Comparison of ENCODE assay signal across 20 mouse cellular contexts in the genomic region with DNA sequence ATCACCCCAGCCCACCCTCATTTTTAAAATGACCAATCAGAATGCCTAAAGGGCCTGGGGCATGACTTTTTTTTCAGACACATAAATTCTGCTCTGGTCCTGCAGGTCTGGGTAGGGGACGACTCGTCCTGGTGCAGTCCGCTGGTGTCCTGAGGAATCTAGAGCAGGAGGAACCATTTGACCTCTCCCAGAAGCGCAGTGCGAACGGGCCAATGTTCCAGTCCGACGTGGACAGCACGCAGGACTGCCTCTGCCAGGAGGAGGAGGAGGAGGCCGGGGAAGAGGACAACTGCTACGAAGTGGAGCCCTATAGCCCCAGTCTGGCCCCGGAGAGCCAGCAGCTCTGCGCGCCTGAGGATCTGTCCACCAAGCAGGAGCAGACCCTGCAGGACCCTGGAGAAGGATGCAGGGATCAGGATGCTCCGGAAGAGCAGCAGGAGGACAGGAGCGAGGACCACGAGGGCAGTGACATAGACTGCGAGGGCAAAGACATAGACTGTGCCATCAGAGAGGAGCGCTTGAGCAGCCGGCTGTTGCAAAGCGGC.
DNase-seq lines count a peak whose midpoint lies in the region; ATAC-seq and TF ChIP-seq lines count a peak whose summit lies in the region.
"Had no signal": no experiment of that assay in that cellular context is flagged by ENCODE, and none has a peak within 500 bp of the region (broad histone marks: within the 10 kb centered on the region; RNA-seq: fewer than 3 reads in every experiment).

No protein-coding gene starts in this region.

- peaks cover 21% of the 10 kb centered on the region for H3K4me1 ChIP-seq in hindbrain, embryonic 10.5 days (replicated peaks)
- H3K4me1 ChIP-seq in hindbrain, postnatal 0 days (ENCODE audit: insufficient read depth, low read length), result no peaks in the 10 kb centered on the region
- H3K4me1 ChIP-seq in testis, adult 2 months (ENCODE audit: control insufficient read depth, insufficient read depth, low read length), result peaks cover 2% of the 10 kb centered on the region; the same call in 1 of the 2 replicates
- H3K4me1 ChIP-seq in limb, embryonic 11.5 days (ENCODE audit: control insufficient read depth, insufficient read depth, low read length), result no peaks in the 10 kb centered on the region
- H3K4me1 ChIP-seq: heart, embryonic 12.5 days; hindbrain, embryonic 15.5 days had no signal

- intact Hi-C loops in gastrocnemius, adult 2 months (cut with DNase I), result no loop called here

- TF ChIP-seq POLR2A in testis, adult 2 months (IDR thresholded peaks at IDR 0.05; ENCODE audit: control insufficient read depth, low read depth, low read length), result no peak

- H3K27me3 ChIP-seq in hindbrain, embryonic 10.5 days (ENCODE audit: insufficient read depth, poor library complexity, severe bottlenecking), result no peaks in the 10 kb centered on the region
- H3K27me3 ChIP-seq in hindbrain, postnatal 0 days (ENCODE audit: insufficient read depth, low read length), result no peaks in the 10 kb centered on the region
- H3K27me3 ChIP-seq in testis, adult 2 months (ENCODE audit: control insufficient read depth, insufficient read depth, low read length), result no peaks in the 10 kb centered on the region
- no peaks in the 10 kb centered on the region for H3K27me3 ChIP-seq in limb, embryonic 11.5 days (ENCODE audit: control insufficient read depth, insufficient read depth, low read length)
- H3K27me3 ChIP-seq: embryonic facial prominence, embryonic 13.5 days; heart, embryonic 12.5 days; hindbrain, embryonic 15.5 days; Patski had no signal

- H3K9me3 ChIP-seq in hindbrain, embryonic 10.5 days, result no peaks in the 10 kb centered on the region
- H3K9me3 ChIP-seq in hindbrain, postnatal 0 days (ENCODE audit: low read length), result no peaks in the 10 kb centered on the region
- H3K9me3 ChIP-seq in limb, embryonic 11.5 days (ENCODE audit: control insufficient read depth, low read length), result no peaks in the 10 kb centered on the region
- H3K9me3 ChIP-seq: embryonic facial prominence, embryonic 13.5 days; heart, embryonic 12.5 days; hindbrain, embryonic 15.5 days had no signal

- TF ChIP-seq CTCF in gastrocnemius, adult 2 months (IDR thresholded peaks at IDR 0.05), result no peak
- no peak for TF ChIP-seq CTCF in hindbrain, postnatal 0 days (IDR thresholded peaks at IDR 0.05; ENCODE audit: low read depth)
- TF ChIP-seq CTCF in testis, adult 2 months (IDR thresholded peaks at IDR 0.05; ENCODE audit: control insufficient read depth, insufficient read depth, insufficient replicate concordance, low read depth, low read length), result no peak

- H3K4me2 ChIP-seq in hindbrain, postnatal 0 days (ENCODE audit: low read depth, low read length), result no peak overlapping the region
- no peak overlapping the region for H3K4me2 ChIP-seq in limb, embryonic 11.5 days (ENCODE audit: low read depth, severe bottlenecking)
- H3K4me2 ChIP-seq: embryonic facial prominence, embryonic 13.5 days; heart, embryonic 12.5 days; hindbrain, embryonic 15.5 days had no signal

- no peaks in the 10 kb centered on the region for H3K36me3 ChIP-seq in hindbrain, embryonic 10.5 days
- H3K36me3 ChIP-seq in hindbrain, postnatal 0 days (ENCODE audit: insufficient read depth, low read length), result no peaks in the 10 kb centered on the region
- no peaks in the 10 kb centered on the region for H3K36me3 ChIP-seq in testis, adult 2 months (ENCODE audit: control insufficient read depth, insufficient read depth, low read length)
- no peaks in the 10 kb centered on the region for H3K36me3 ChIP-seq in limb, embryonic 11.5 days (ENCODE audit: control insufficient read depth, insufficient read depth, low read length)
- H3K36me3 ChIP-seq: embryonic facial prominence, embryonic 13.5 days; heart, embryonic 12.5 days; hindbrain, embryonic 15.5 days had no signal

- no peak for ATAC-seq in hindbrain, postnatal 0 days
- ATAC-seq in limb, embryonic 11.5 days (ENCODE audit: insufficient number of reproducible peaks, low FRiP score, low TSS enrichment, low read depth), result no peak
- ATAC-seq: forebrain, embryonic 14.5 days; inflammation-experienced regulatory T-cells, adult 6 months; Patski had no signal

- H3K9ac ChIP-seq in hindbrain, postnatal 0 days (replicated peaks; ENCODE audit: low read length), result no peak overlapping the region
- no peak overlapping the region for H3K9ac ChIP-seq in limb, embryonic 11.5 days (ENCODE audit: low read length)
- H3K9ac ChIP-seq: embryonic facial prominence, embryonic 13.5 days; heart, embryonic 12.5 days; hindbrain, embryonic 15.5 days had no signal

- WGBS in hindbrain, embryonic 10.5 days, result 89% methylated on average over 21 of the region's 21 CpGs
- WGBS in hindbrain, postnatal 0 days, result 89% methylated on average over 21 of the region's 21 CpGs
- WGBS in limb, embryonic 11.5 days, result 78% methylated on average over 21 of the region's 21 CpGs

- H3K4me3 ChIP-seq in gastrocnemius, adult 2 months, result no peak overlapping the region
- no peak overlapping the region for H3K4me3 ChIP-seq in hindbrain, embryonic 10.5 days
- H3K4me3 ChIP-seq in hindbrain, postnatal 0 days (ENCODE audit: low read length), result no peak overlapping the region
- no peak overlapping the region for H3K4me3 ChIP-seq in testis, adult 2 months (ENCODE audit: control insufficient read depth, low read depth, low read length)
- no peak overlapping the region for H3K4me3 ChIP-seq in limb, embryonic 11.5 days (ENCODE audit: low read depth, low read length)
- H3K4me3 ChIP-seq: embryonic facial prominence, embryonic 13.5 days; heart, embryonic 12.5 days; hindbrain, embryonic 15.5 days had no signal

- DNase-seq in gastrocnemius, adult 2 months, result peak; percentile 53
- DNase-seq in gastrocnemius, adult 8-10 months (ENCODE audit: low spot score in 2 of 2), result no peak
- DNase-seq in hindbrain, embryonic 10.5 days (ENCODE audit: low spot score), result no peak
- DNase-seq in hindbrain, postnatal 0 days (ENCODE audit: low spot score), result no peak
- no peak for DNase-seq in testis, postnatal 10 days (ENCODE audit: low spot score)
- peak; percentile 21 for DNase-seq in limb, embryonic 11.5 days (ENCODE audit: low spot score)
- no peak for DNase-seq in spleen, postnatal 36 days (ENCODE audit: low spot score in 2 of 2)
- DNase-seq: adrenal gland, adult 2 months; adrenal gland, postnatal 25 days; cerebellum, adult 18-20 months; cerebellum, adult 9-11 months; cerebellum, postnatal 36 days; gastrocnemius, postnatal 14 days had no signal

- H3K27ac ChIP-seq in gastrocnemius, adult 2 months, result peak overlapping the region; percentile 41
- H3K27ac ChIP-seq in hindbrain, embryonic 10.5 days, result peak overlapping the region; percentile 53
- H3K27ac ChIP-seq in hindbrain, postnatal 0 days, result no peak overlapping the region
- H3K27ac ChIP-seq in testis, adult 2 months (ENCODE audit: control insufficient read depth, insufficient read depth, low read depth, low read length), result peak overlapping the region; percentile 7
- H3K27ac ChIP-seq in limb, embryonic 11.5 days (replicated peaks; ENCODE audit: low read depth, low read length), result no peak overlapping the region
- H3K27ac ChIP-seq: embryonic facial prominence, embryonic 13.5 days; hindbrain, embryonic 15.5 days had no signal

Comparison
In these comparisons a context has a peak if more than half of its experiments do, and no peak if none do; other contexts are left out.
1. DNase-seq: peak in gastrocnemius, adult 2 months (single experiment) and limb, embryonic 11.5 days (single experiment); none in gastrocnemius, adult 8-10 months (0 of 2), hindbrain, embryonic 10.5 days (single experiment), hindbrain, postnatal 0 days (single experiment), testis, postnatal 10 days (single experiment) and spleen, postnatal 36 days (0 of 2).
2. H3K27ac ChIP-seq: peak in gastrocnemius, adult 2 months (single experiment), hindbrain, embryonic 10.5 days (single experiment) and testis, adult 2 months (single experiment); none in hindbrain, postnatal 0 days (single experiment) and limb, embryonic 11.5 days (single experiment).